Mouse (Mus musculus) gonadal fat pad, adult 2 months (tissue): ENCODE measurements around the gene Plekhg2. TPM values are rescaled to one million over a fixed set of nuclear protein-coding genes. Genes with fewer than 3 reads are reported as not detected.

Experiments
- DNase-seq: peaks from one replicate; pipeline ENCODE4 v3.0.0-alpha.2; 2012; ENCODE audit warnings: low read depth
- polyA plus RNA-seq: library from polyadenylated mRNA; depleted of rRNA; stranded (reverse); fragments of >200 nt; gene quantifications from 2 replicates; pipeline ENCODE4 v1.2.3, GENCODE M21; 2012

Plekhg2 gene
- polyA plus RNA-seq, 1 experiment: 21.5 TPM

GRCm38 (mm10) chr7:28382981-28383396 is 10.6 kb upstream of the Plekhg2 start:
- DNase-seq: no peak

GRCm38 (mm10) chr7:28382347-28382951 is 10.1 kb upstream of the Plekhg2 start:
- no peak for DNase-seq

- no peak for DNase-seq
Observed at GRCm38 (mm10) chr7:28381938-28382337, 9.5 kb upstream of the Plekhg2 start.

GRCm38 (mm10) chr7:28381017-28381790 is 8.8 kb upstream of the Plekhg2 start:
- DNase-seq: no peak

- DNase-seq: no peak
Observed at GRCm38 (mm10) chr7:28380237-28381016, 8.0 kb upstream of the Plekhg2 start, which contains the start of gene Zfp36. Gene Zfp36, minus strand, starts transcription at chr7:28380253.

- DNase-seq: no peak
Observed at GRCm38 (mm10) chr7:28378769-28379651, 6.6 kb upstream of the Plekhg2 start.

- no peak for DNase-seq
Observed at GRCm38 (mm10) chr7:28378066-28378690, 5.8 kb upstream of the Plekhg2 start.

GRCm38 (mm10) chr7:28377190-28378065 is 5.0 kb upstream of the Plekhg2 start:
- DNase-seq: no peak

GRCm38 (mm10) chr7:28376011-28376771 is 3.8 kb upstream of the Plekhg2 start:
- DNase-seq: no peak

- no peak for DNase-seq
Observed at GRCm38 (mm10) chr7:28375176-28375921, 3.0 kb upstream of the Plekhg2 start.

- no peak for DNase-seq
Observed at GRCm38 (mm10) chr7:28374647-28375046, 2.2 kb upstream of the Plekhg2 start.

GRCm38 (mm10) chr7:28373891-28374495 is 1.6 kb upstream of the Plekhg2 start:
- no peak for DNase-seq

- DNase-seq: no peak
Observed at GRCm38 (mm10) chr7:28373131-28373581, 757 bp upstream of the Plekhg2 start.

- DNase-seq: no peak
Observed at GRCm38 (mm10) chr7:28371514-28371989, 847 bp downstream of the Plekhg2 start.

GRCm38 (mm10) chr7:28370977-28371513 is 1.4 kb downstream of the Plekhg2 start:
- no peak for DNase-seq

- DNase-seq: no peak
Observed at GRCm38 (mm10) chr7:28370051-28370450, 2.3 kb downstream of the Plekhg2 start.

GRCm38 (mm10) chr7:28368276-28368920 is 4.0 kb downstream of the Plekhg2 start:
- DNase-seq: no peak
